Mouse (Mus musculus): ENCODE results near the gene Snd1. TPM values are rescaled to one million over a fixed set of nuclear protein-coding genes. Genes with fewer than 3 reads are reported as not detected.
A peak's percentile ranks its signal among the peaks of the same experiment; 100 is the strongest.

Gene Snd1
- polyA plus RNA-seq, 1 experiment, result 62.1 TPM

DNA sequence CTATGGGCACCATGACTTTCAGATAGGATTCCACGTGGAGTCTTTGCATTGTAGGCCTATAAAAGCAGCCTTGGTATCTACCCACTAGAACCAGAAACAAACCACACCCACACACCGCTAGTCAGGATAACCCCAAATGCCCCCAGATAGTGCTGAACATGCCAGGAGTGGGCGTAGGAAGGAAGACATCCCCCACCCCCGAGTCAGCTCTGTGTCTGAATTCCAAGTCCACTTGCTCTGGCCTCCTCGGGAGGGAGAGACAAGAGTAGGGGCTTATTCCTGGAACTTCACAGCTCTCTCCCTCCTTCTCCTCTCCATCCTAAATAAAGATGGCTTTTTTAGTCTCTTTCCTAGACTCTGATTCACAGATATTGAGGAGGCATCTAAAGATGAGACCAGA, 494.7 kb downstream of the Snd1 start:
- no peak for TF ChIP-seq POLR2A (IDR thresholded peaks at IDR 0.05; ENCODE audit: extremely low read depth, insufficient read depth, low read length)
- TF ChIP-seq CTCF (IDR thresholded peaks at IDR 0.05; ENCODE audit: extremely low read depth, insufficient read depth, low read length), result no peak
- no peak overlapping the region for H3K27ac ChIP-seq (ENCODE audit: insufficient read depth, low read length)
- H3K4me3 ChIP-seq (ENCODE audit: insufficient read depth, low read length), result no peak overlapping the region
- peaks cover 4% of the 10 kb centered on the region; the same call in 1 of the 2 replicates for H3K4me1 ChIP-seq (ENCODE audit: control insufficient read depth, insufficient read depth, low read length)

DNA sequence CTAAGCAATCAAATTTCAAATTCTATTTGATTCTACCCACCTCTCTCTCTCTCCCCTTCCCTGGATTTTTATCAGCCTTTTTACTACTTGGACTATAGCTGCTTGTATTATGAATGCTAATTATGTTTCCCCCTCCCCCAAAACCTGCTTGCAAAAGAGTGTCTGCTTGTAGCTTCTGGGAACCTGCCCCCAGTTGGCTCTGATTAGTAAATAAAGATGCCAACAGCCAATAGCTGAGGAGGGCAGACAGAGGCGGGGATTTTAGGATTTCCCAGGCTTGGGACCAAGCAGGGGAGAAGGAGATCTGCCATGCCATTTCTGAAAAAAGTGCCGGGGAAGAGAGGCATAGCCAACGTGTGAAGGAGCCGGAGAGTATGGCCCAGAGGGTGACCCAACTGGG, 495.8 kb downstream of the Snd1 start:
- Histone ChIP-seq H3K4me1 (ENCODE audit: control insufficient read depth, insufficient read depth, low read length) (peaks cover 6% of the 10 kb centered on the region), H3K27ac (ENCODE audit: insufficient read depth, low read length) (no peak overlapping the region), H3K4me3 (ENCODE audit: insufficient read depth, low read length) (no peak overlapping the region)
- TF ChIP-seq POLR2A (IDR thresholded peaks at IDR 0.05; ENCODE audit: extremely low read depth, insufficient read depth, low read length) (no peak), CTCF (IDR thresholded peaks at IDR 0.05; ENCODE audit: extremely low read depth, insufficient read depth, low read length) (no peak)

DNA sequence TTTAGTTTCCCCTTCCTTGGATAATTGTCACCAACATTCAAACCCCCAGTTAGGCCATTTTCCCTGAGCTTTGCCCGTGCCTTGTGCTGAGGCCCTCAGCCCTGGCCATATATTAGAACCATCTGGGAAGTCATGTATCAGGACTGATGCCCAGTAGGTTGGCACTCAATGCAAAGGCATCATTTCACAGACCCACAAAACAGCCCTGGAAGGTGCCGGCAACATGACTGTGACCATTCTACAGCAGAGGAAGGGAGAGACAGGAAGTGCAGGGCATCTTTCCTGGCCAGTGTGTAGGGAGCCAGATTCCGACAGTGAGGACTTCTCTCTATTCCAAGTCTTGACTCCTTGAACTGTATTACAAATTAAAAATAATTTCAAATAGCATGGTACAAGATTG, 499.6 kb downstream of the Snd1 start:
- TF ChIP-seq CTCF (IDR thresholded peaks at IDR 0.05; ENCODE audit: extremely low read depth, insufficient read depth, low read length) (no peak), POLR2A (IDR thresholded peaks at IDR 0.05; ENCODE audit: extremely low read depth, insufficient read depth, low read length) (no peak)

DNA sequence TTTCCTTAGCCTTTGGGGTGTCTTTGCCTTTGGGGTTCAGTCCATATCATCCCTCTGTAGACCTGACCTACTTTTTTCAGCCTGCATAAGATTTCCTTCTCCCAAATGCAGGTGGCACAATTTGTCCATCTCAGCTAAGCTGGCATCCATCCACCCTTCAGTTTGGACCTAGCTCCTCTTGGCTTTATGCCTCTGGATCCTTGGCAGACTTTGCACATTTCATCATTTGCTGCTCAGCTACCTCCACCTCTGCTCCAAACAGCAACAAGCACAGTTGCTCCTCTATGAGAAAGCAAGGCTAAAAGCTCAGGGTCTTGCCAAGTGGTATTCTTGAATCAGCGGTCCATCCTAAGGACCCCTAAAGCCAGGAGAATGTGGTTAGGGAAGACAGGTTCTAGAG, 500.2 kb downstream of the Snd1 start:
- H3K4me1 ChIP-seq (ENCODE audit: control insufficient read depth, insufficient read depth, low read length), result peaks cover 4% of the 10 kb centered on the region
- no peak overlapping the region for H3K4me3 ChIP-seq (ENCODE audit: insufficient read depth, low read length)
- H3K27ac ChIP-seq (ENCODE audit: insufficient read depth, low read length), result no peak overlapping the region
- TF ChIP-seq POLR2A (IDR thresholded peaks at IDR 0.05; ENCODE audit: extremely low read depth, insufficient read depth, low read length), result no peak
- TF ChIP-seq CTCF (IDR thresholded peaks at IDR 0.05; ENCODE audit: extremely low read depth, insufficient read depth, low read length), result no peak

More for the DNA sequence above, 499.6 kb downstream of the Snd1 start:
- H3K4me3 ChIP-seq (ENCODE audit: insufficient read depth, low read length), result no peak overlapping the region
- H3K27ac ChIP-seq (ENCODE audit: insufficient read depth, low read length), result no peak overlapping the region
- peaks cover 3% of the 10 kb centered on the region for H3K4me1 ChIP-seq (ENCODE audit: control insufficient read depth, insufficient read depth, low read length)

DNA sequence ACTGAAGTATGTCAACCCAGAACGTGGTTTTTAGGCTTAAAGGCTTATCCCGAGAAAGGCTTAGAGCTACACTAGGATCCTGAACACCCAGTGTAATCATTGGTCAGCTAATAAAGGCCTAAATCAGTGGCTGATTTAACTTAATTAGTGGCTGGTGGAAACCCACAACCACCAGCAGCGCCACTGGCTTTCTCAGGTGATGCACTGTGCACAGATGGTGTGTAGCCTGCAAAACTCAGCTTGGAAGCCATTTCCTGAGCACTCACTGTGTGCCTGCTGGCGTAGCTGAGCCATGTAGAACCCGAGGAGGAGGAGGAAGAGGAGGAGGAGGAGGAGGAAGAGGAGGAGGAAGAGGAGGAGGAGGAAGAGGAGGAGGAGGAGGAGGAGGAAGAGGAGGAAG, 503.1 kb downstream of the Snd1 start:
- peaks cover 4% of the 10 kb centered on the region for H3K4me1 ChIP-seq (ENCODE audit: control insufficient read depth, insufficient read depth, low read length)

DNA sequence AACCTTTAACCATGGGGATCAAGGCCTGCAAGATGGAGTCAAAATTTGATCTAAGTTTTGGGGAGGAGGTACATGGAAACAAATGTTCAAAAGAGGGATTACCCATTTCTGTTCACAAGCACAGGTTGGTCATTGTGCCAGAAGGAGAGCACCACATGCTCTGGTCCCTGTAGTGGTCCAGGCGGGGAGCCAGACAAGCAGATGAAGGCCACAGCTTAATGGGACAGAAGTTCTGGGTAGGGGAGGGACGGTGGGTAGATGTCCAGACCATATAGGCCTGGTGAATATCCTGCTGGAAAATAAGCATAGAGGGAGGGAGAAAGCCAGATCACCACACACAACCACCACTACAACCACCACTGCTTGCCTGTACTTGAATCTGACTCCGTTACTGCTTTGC, 503.9 kb downstream of the Snd1 start:
- no peak overlapping the region for H3K27ac ChIP-seq (ENCODE audit: insufficient read depth, low read length)
- TF ChIP-seq POLR2A (IDR thresholded peaks at IDR 0.05; ENCODE audit: extremely low read depth, insufficient read depth, low read length) (no peak), CTCF (IDR thresholded peaks at IDR 0.05; ENCODE audit: extremely low read depth, insufficient read depth, low read length) (no peak)
- peaks cover 4% of the 10 kb centered on the region for H3K4me1 ChIP-seq (ENCODE audit: control insufficient read depth, insufficient read depth, low read length)
- no peak overlapping the region for H3K4me3 ChIP-seq (ENCODE audit: insufficient read depth, low read length)

More for the DNA sequence above, 503.1 kb downstream of the Snd1 start:
- TF ChIP-seq CTCF (IDR thresholded peaks at IDR 0.05; ENCODE audit: extremely low read depth, insufficient read depth, low read length), result no peak
- TF ChIP-seq POLR2A (IDR thresholded peaks at IDR 0.05; ENCODE audit: extremely low read depth, insufficient read depth, low read length), result no peak
- Histone ChIP-seq H3K27ac (ENCODE audit: insufficient read depth, low read length) (no peak overlapping the region), H3K4me3 (ENCODE audit: insufficient read depth, low read length) (no peak overlapping the region)

DNA sequence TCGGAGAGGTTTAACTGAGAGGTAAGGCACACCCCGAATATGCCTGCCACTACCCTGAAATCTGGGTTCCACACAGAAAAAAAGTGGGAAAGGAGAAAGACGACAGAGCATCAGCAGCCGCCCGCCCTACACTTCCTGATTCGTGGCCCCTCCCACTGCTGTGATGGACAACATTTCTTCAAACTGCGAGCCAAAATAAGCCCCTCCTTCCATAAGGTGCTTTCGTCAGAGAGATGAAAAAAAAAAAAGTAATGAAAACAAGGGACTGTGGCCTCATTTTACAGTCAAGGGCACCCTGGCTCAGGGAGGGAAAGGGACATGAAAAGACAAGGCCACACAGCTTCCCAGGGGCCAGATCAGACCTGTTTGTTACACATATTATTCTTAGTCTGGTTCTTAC, 504.6 kb downstream of the Snd1 start:
- Histone ChIP-seq H3K4me1 (ENCODE audit: control insufficient read depth, insufficient read depth, low read length) (peaks cover 4% of the 10 kb centered on the region), H3K4me3 (ENCODE audit: insufficient read depth, low read length) (no peak overlapping the region), H3K27ac (ENCODE audit: insufficient read depth, low read length) (no peak overlapping the region)
- TF ChIP-seq POLR2A (IDR thresholded peaks at IDR 0.05; ENCODE audit: extremely low read depth, insufficient read depth, low read length), result no peak
- TF ChIP-seq CTCF (IDR thresholded peaks at IDR 0.05; ENCODE audit: extremely low read depth, insufficient read depth, low read length), result no peak

DNA sequence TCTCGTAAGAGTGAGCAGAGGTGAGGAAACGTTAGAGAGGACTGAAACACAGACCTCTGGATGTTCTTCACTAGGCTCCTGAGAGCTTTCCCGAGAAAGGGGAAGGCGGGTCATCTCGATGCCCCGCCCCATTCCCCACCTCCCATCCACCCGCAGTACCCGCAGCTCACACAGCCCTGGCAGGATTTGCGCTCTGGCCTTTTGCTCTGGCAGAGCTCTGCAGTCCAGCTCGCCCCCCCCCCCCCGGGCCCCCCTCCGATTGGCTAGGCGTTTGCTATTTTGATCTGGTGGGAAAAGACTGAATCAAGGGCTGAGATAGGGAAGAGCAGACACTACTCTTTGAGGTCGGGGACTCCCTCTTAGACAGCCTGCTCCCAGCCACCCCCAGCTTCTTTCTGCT, 505.3 kb downstream of the Snd1 start:
- TF ChIP-seq POLR2A (IDR thresholded peaks at IDR 0.05; ENCODE audit: extremely low read depth, insufficient read depth, low read length), result no peak
- TF ChIP-seq CTCF (IDR thresholded peaks at IDR 0.05; ENCODE audit: extremely low read depth, insufficient read depth, low read length), result no peak
- Histone ChIP-seq H3K4me3 (ENCODE audit: insufficient read depth, low read length) (peak overlapping the region; percentile 46), H3K4me1 (ENCODE audit: control insufficient read depth, insufficient read depth, low read length) (peaks cover 4% of the 10 kb centered on the region)

DNA sequence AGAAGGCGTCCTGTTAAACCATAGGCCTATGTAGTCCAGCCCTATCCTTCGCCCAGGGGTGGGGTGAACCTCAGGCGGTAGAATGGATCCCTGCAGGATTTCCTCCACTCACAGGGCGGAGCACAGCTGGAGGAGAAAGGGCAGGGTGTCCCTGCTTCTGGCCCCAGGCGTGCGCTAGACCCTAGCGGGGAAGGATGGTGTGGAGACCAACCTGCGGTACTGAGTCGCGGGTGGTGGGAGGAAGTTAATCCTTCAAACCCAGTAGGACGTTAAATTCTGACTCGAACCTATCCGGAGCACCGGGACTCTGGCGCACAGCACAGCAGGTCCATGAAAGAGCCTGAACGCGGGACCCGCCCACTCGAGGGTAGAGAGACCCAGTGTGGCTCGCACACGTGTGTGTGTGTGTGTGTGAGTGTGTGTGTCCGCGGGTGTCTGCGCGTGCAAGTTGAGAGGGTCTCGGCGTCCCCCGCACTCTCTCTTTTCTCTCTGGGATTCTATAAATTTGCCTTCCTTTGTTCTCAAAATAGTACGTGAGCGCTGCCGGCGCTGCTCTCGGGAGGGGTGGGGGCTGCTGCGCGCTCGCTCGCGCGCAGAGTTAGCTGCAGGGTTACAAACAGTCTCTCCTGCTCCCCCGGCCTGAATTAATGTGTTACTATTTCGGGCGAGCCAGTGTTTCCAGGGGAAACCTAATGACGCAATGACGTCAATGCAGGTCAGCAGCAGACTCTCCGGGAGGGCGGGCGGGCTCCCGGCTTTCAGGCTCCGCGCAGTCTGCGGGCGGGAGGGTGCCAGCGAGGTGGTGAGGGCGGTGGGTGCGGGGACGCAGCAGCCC, 506.0 kb downstream of the Snd1 start:
- Histone ChIP-seq H3K27ac (ENCODE audit: insufficient read depth, low read length) (peak overlapping the region; percentile 44; the same call in 1 of the 2 replicates), H3K4me1 (ENCODE audit: control insufficient read depth, insufficient read depth, low read length) (peaks cover 4% of the 10 kb centered on the region; the same call in 1 of the 2 replicates), H3K4me3 (ENCODE audit: insufficient read depth, low read length) (peak overlapping the region; percentile 46)
- TF ChIP-seq CTCF (IDR thresholded peaks at IDR 0.05; ENCODE audit: extremely low read depth, insufficient read depth, low read length) (no peak), POLR2A (IDR thresholded peaks at IDR 0.05; ENCODE audit: extremely low read depth, insufficient read depth, low read length) (no peak)

More for the DNA sequence above, 505.3 kb downstream of the Snd1 start:
- no peak overlapping the region for H3K27ac ChIP-seq (ENCODE audit: insufficient read depth, low read length)

DNA sequence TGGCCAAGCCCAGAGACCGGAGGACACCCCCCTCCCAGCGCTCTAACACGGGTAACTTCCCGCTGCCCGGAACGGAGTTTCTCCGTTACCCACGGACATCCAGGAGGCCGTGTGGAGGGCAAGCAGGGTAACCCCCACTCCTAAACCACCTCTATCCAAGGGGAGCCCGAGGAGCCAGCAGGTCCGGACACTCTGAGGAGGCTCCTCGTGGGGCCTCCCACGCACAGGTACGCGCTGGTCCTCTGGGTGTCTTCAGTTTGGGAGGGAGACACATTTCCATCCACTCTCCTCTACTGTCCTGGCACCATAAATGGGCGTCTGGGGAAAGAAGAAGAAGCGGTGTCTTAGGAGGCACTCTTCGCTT, 506.6 kb downstream of the Snd1 start:
- H3K4me1 ChIP-seq (ENCODE audit: control insufficient read depth, insufficient read depth, low read length), result peaks cover 4% of the 10 kb centered on the region; the same call in 1 of the 2 replicates
- peak overlapping the region; percentile 44; the same call in 1 of the 2 replicates for H3K27ac ChIP-seq (ENCODE audit: insufficient read depth, low read length)
- TF ChIP-seq CTCF (IDR thresholded peaks at IDR 0.05; ENCODE audit: extremely low read depth, insufficient read depth, low read length), result no peak
- no peak for TF ChIP-seq POLR2A (IDR thresholded peaks at IDR 0.05; ENCODE audit: extremely low read depth, insufficient read depth, low read length)
- peak overlapping the region; percentile 46 for H3K4me3 ChIP-seq (ENCODE audit: insufficient read depth, low read length)
